Mouse (Mus musculus): ENCODE measurements around the gene Tbl1xr1. TPM values are rescaled to one million over a fixed set of nuclear protein-coding genes. Genes with fewer than 3 reads are reported as not detected.

Gene Tbl1xr1
- polyA plus RNA-seq, 1 experiment from 2014 or later, result 23.4 TPM

DNA sequence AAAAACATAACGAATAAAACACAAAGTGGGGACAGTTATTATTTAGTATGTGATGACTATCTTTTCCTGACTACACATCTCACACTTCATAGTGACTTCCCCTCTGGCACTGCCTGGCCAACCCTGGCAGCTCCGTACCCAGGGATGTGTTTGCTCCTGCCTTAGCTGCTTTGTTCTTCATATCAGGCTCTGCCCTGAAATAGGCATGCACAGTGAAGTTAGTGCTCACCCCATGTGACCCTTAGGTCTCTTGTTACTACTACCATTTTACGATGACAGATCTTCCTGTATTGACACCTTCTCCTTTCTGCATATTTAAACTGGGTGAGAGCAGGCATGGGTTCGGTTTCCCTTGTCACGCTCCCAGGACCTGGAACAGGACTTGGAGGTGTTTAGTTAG lies 16.3 kb downstream of the Tbl1xr1 start:
- no peak overlapping the region for H3K4me3 ChIP-seq
- no peaks in the 10 kb centered on the region for H3K27me3 ChIP-seq
- peaks cover 11% of the 10 kb centered on the region for H3K4me1 ChIP-seq
- H3K4me2 ChIP-seq (replicated peaks), result no peak overlapping the region
- no peak for ATAC-seq (replicated peaks)
- H3K27ac ChIP-seq (replicated peaks), result no peak overlapping the region
- no peaks in the 10 kb centered on the region for H3K9me3 ChIP-seq
- no peak overlapping the region for H3K9ac ChIP-seq (replicated peaks)
- 93% methylated on average over 5 of the region's 5 CpGs for WGBS
- no peaks in the 10 kb centered on the region for H3K36me3 ChIP-seq

GRCm38 (mm10) chr3:22103986-22104515 lies 27.6 kb downstream of the Tbl1xr1 start:
- H3K9me3 ChIP-seq, result no peaks in the 10 kb centered on the region
- H3K4me2 ChIP-seq (replicated peaks), result no peak overlapping the region
- no peaks in the 10 kb centered on the region for H3K27me3 ChIP-seq
- no peaks in the 10 kb centered on the region for H3K36me3 ChIP-seq
- 51% methylated on average over 5 of the region's 5 CpGs for WGBS
- no peak overlapping the region for H3K9ac ChIP-seq (replicated peaks)
- ATAC-seq (replicated peaks), result no peak
- H3K4me3 ChIP-seq, result no peak overlapping the region
- H3K27ac ChIP-seq (replicated peaks), result no peak overlapping the region
- H3K4me1 ChIP-seq, result peaks cover 15% of the 10 kb centered on the region

- Histone ChIP-seq H3K9ac (replicated peaks) (no peak overlapping the region), H3K4me2 (replicated peaks) (no peak overlapping the region), H3K27me3 (no peaks in the 10 kb centered on the region), H3K27ac (replicated peaks) (no peak overlapping the region), H3K4me1 (peaks cover 15% of the 10 kb centered on the region), H3K36me3 (no peaks in the 10 kb centered on the region), H3K4me3 (no peak overlapping the region), H3K9me3 (no peaks in the 10 kb centered on the region)
- ATAC-seq (replicated peaks), result no peak
- WGBS, result 83% methylated on average over 6 of the region's 6 CpGs
These were observed 29.0 kb downstream of the Tbl1xr1 start for GRCm38 (mm10) chr3:22105471-22105870.

GRCm38 (mm10) chr3:22108013-22108412 lies 31.6 kb downstream of the Tbl1xr1 start:
- no peak overlapping the region for H3K4me3 ChIP-seq
- no peaks in the 10 kb centered on the region for H3K27me3 ChIP-seq
- H3K4me1 ChIP-seq, result 0 out of 2 replicates have a peak, but pooled peaks cover 10% of the 10 kb centered on the region

DNA sequence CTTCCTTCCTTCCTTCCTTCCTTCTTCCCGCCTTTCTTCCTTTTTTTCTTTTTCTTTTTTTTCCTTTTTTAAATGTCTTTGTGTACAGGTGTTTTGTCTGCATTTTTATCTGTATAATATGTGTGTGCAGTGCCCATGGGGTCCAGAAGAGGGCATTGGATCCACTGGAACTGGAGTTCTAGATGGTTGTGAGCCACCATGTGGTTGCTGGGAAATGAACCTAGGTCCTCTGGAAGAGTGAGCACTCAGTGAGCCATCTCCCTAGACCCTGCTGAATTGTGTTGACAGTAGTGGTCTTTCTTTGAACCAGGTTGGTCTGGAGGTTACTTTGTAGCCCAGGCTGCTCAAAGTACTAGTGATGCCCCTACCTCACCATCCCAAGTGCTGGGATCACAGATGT lies 33.2 kb downstream of the Tbl1xr1 start:
- Histone ChIP-seq H3K27ac (replicated peaks) (no peak overlapping the region), H3K4me1 (peaks cover 10% of the 10 kb centered on the region; the same call in 1 of the 2 replicates), H3K27me3 (no peaks in the 10 kb centered on the region), H3K4me3 (no peak overlapping the region), H3K9me3 (no peaks in the 10 kb centered on the region), H3K4me2 (replicated peaks) (no peak overlapping the region), H3K36me3 (0 out of 2 replicates have a peak, but pooled peaks cover 3% of the 10 kb centered on the region), H3K9ac (replicated peaks) (no peak overlapping the region)
- 84% methylated on average over 1 of the region's 1 CpGs for WGBS
- ATAC-seq (replicated peaks), result no peak

More at GRCm38 (mm10) chr3:22108013-22108412, 31.6 kb downstream of the Tbl1xr1 start:
- H3K9me3 ChIP-seq, result no peaks in the 10 kb centered on the region
- 0 out of 2 replicates have a peak, but pooled peaks cover 3% of the 10 kb centered on the region for H3K36me3 ChIP-seq
- H3K4me2 ChIP-seq (replicated peaks), result no peak overlapping the region
- H3K27ac ChIP-seq (replicated peaks), result no peak overlapping the region
- no peak for ATAC-seq (replicated peaks)
- H3K9ac ChIP-seq (replicated peaks), result no peak overlapping the region

DNA sequence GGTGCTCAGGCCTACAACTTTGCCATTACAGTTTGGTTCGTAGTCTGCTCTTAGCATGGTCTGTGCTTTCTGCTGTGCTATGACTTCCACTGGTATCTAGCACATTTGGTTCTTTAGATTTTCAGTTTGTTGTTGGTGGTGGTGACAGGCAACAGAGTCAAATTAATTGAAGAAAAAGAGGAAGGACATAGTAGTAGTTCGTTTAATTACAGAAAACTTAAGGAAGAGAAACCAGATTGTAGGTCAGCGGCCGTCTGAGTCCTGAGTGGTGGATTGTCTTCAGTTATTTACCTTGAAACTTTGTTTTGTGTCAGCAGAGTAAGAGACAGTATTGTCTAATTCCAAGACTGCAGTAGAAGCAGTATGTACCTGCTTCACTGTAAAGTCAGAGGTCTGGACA lies 37.3 kb downstream of the Tbl1xr1 start:
- Histone ChIP-seq H3K9ac (replicated peaks) (no peak overlapping the region), H3K4me1 (peaks cover 19% of the 10 kb centered on the region), H3K4me3 (no peak overlapping the region), H3K27ac (replicated peaks) (no peak overlapping the region), H3K9me3 (no peaks in the 10 kb centered on the region), H3K36me3 (0 out of 2 replicates have a peak, but pooled peaks cover 3% of the 10 kb centered on the region), H3K27me3 (no peaks in the 10 kb centered on the region), H3K4me2 (replicated peaks) (no peak overlapping the region)
- ATAC-seq (replicated peaks), result no peak
- WGBS, result 92% methylated on average over 4 of the region's 4 CpGs

- peak; percentile 78 for ATAC-seq (replicated peaks)
- no peak overlapping the region for H3K4me3 ChIP-seq
- 36% methylated on average over 2 of the region's 2 CpGs for whole genome bisulfite sequencing
- H3K4me1 ChIP-seq, result peaks cover 19% of the 10 kb centered on the region
- 0 out of 2 replicates have a peak, but pooled peaks cover 3% of the 10 kb centered on the region for H3K36me3 ChIP-seq
- no peak overlapping the region for H3K27ac ChIP-seq (replicated peaks)
- no peak overlapping the region for H3K9ac ChIP-seq (replicated peaks)
- no peaks in the 10 kb centered on the region for H3K27me3 ChIP-seq
- H3K4me2 ChIP-seq (replicated peaks), result no peak overlapping the region
- H3K9me3 ChIP-seq, result no peaks in the 10 kb centered on the region
These were observed 38.8 kb downstream of the Tbl1xr1 start for GRCm38 (mm10) chr3:22115221-22115620.

- peaks cover 19% of the 10 kb centered on the region for H3K4me1 ChIP-seq
These were observed 39.2 kb downstream of the Tbl1xr1 start for GRCm38 (mm10) chr3:22115678-22116077.

GRCm38 (mm10) chr3:22116188-22116587 lies 39.7 kb downstream of the Tbl1xr1 start:
- Histone ChIP-seq H3K9me3 (no peaks in the 10 kb centered on the region), H3K27ac (replicated peaks) (peak overlapping the region; percentile 5; the same call in 1 of the 2 replicates), H3K4me2 (replicated peaks) (no peak overlapping the region), H3K36me3 (0 out of 2 replicates have a peak, but pooled peaks cover 3% of the 10 kb centered on the region), H3K4me1 (peaks cover 19% of the 10 kb centered on the region), H3K27me3 (no peaks in the 10 kb centered on the region), H3K9ac (replicated peaks) (no peak overlapping the region), H3K4me3 (no peak overlapping the region)
- 48% methylated on average over 1 of the region's 1 CpGs for WGBS
- no peak for ATAC-seq (replicated peaks)

More at GRCm38 (mm10) chr3:22115678-22116077, 39.2 kb downstream of the Tbl1xr1 start:
- Histone ChIP-seq H3K9ac (replicated peaks) (no peak overlapping the region), H3K9me3 (no peaks in the 10 kb centered on the region), H3K27ac (replicated peaks) (0 out of 2 replicates have a peak overlapping the region, but pooled peaks have one; percentile 5), H3K36me3 (0 out of 2 replicates have a peak, but pooled peaks cover 3% of the 10 kb centered on the region), H3K4me2 (replicated peaks) (no peak overlapping the region), H3K4me3 (no peak overlapping the region), H3K27me3 (no peaks in the 10 kb centered on the region)
- ATAC-seq (replicated peaks), result peak; percentile 56; the same call in 1 of the 2 replicates
- 75% methylated on average over 3 of the region's 3 CpGs for WGBS

DNA sequence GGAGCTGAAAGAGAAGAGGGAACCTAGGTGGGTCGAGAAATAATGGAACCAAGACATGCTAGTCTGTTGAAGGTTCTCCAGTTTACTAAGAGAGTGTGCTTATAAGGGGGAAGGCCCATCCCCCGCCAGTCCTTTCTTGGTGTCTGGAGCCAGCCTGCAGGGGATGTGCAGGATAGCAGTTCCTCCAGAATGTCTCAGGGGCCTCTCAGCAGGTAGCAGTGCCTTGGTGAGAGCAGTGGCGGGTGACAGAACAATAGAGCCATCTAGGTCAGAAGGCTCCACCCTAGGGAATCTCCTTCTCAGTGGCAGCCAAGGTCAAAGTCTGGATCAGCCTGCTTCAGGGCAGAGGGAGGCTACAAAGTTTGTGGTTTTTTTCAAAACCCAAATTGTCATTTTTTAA lies 45.3 kb downstream of the Tbl1xr1 start:
- Histone ChIP-seq H3K4me2 (replicated peaks) (no peak overlapping the region), H3K4me3 (no peak overlapping the region), H3K27ac (replicated peaks) (no peak overlapping the region), H3K36me3 (no peaks in the 10 kb centered on the region), H3K27me3 (no peaks in the 10 kb centered on the region), H3K9me3 (no peaks in the 10 kb centered on the region), H3K9ac (replicated peaks) (no peak overlapping the region), H3K4me1 (no peaks in the 10 kb centered on the region)
- no peak for ATAC-seq (replicated peaks)
- 46% methylated on average over 3 of the region's 3 CpGs for WGBS

GRCm38 (mm10) chr3:22123145-22123544 lies 46.7 kb downstream of the Tbl1xr1 start:
- Histone ChIP-seq H3K36me3 (no peaks in the 10 kb centered on the region), H3K27me3 (no peaks in the 10 kb centered on the region), H3K9me3 (no peaks in the 10 kb centered on the region; the same call in 1 of the 2 replicates), H3K4me2 (replicated peaks) (no peak overlapping the region), H3K9ac (replicated peaks) (no peak overlapping the region), H3K4me3 (no peak overlapping the region), H3K4me1 (no peaks in the 10 kb centered on the region), H3K27ac (replicated peaks) (no peak overlapping the region)
- ATAC-seq (replicated peaks), result no peak
- 91% methylated on average over 2 of the region's 2 CpGs for WGBS

DNA sequence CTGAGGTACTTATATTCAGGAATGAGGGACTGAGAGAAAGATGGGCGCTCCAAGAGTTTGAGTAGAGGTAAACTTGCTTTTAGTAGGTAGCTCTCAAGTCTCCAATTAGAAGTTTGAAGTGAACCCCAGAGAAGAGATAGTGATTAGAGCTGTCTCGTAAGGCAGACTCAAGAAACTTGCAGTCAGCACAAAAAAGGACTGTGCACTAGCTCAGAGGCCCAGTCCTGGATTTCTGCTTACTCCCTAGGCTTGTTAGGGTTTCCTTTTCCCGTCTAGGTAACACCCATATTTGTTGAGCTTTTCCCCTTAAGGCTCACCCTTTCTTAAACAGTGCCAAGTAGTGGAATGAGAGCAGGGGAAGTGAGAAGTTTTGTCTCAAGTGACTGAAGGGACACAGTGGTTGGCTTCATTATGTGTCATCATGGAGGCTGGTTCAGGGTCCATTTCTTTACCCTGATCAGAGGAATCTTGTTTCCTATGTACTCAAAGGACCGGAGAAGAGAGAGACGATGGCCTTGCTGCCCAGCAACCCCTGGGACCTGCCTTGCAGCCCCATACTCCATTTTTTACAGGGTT lies 49.9 kb downstream of the Tbl1xr1 start:
- Histone ChIP-seq H3K27ac (replicated peaks) (no peak overlapping the region), H3K4me1 (no peaks in the 10 kb centered on the region), H3K36me3 (no peaks in the 10 kb centered on the region), H3K9ac (replicated peaks) (no peak overlapping the region), H3K4me2 (replicated peaks) (no peak overlapping the region), H3K9me3 (no peaks in the 10 kb centered on the region; the same call in 1 of the 2 replicates), H3K27me3 (no peaks in the 10 kb centered on the region), H3K4me3 (no peak overlapping the region)
- no peak for ATAC-seq (replicated peaks)
- WGBS, result 94% methylated on average over 5 of the region's 5 CpGs

Measured in forebrain, embryonic 15.5 days (tissue).